Mouse (Mus musculus): ENCODE measurements at regions not wholly inside any gene's neighbourhood (a gene's known extent, or its start where the extent isn't known, plus 50 kb on each side); places are given as distances from the start of the nearest gene placed in this dataset.
"Not testable (repeated sequence)": the region's sequence is repeated elsewhere in the genome, so short reads cannot be mapped to it uniquely, and the experiment has no call there.

DNA sequence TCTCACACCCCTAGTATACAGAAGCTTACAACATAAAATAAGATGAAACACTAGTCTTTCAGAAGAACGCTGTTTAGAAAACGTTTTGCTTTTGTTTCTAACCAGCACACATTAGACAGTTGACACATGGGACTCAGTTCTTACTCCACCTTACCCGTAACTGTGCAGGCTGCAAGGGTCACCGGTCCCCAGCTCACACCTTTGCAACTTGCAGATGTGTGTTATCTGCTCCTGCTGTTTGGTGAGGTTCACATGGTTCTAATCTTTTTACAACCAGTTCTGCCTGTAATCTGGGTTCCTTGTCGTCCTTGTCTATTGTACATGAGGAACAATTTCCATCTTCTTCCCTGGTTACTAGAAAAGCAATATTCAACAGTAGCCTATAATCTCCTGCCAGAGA is 135.1 kb upstream of the Cdk6 start:
- TF ChIP-seq CTCF, EP300 (IDR thresholded peaks at IDR 0.05; ENCODE audit: low read depth): not testable (repeated sequence)

Measured in heart, postnatal 0 days (tissue).